Mouse (Mus musculus) embryonic facial prominence, embryonic 13.5 days (tissue): Measurements from ENCODE around the gene Cbfa2t3. TPM values are rescaled to one million over a fixed set of nuclear protein-coding genes. Genes with fewer than 3 reads are reported as not detected.

ENCODE experiments used
- microRNA-seq: library from miRNA; unstranded; fragments of <30 nt; microRNA quantifications from one replicate; pipeline ENCODE4, GENCODE M21; 2016
- polyA plus RNA-seq: library from polyadenylated mRNA; unstranded; fragments of >200 nt; fragmentation: Nextera tagmentation; extraction: Ambion mirVana; gene quantifications from 2 replicates; pipeline ENCODE4 v1.2.1, GENCODE M21; 2015

Gene Cbfa2t3
- polyA plus RNA-seq, 1 experiment from 2014 or later, result 4.6 TPM

Small RNA genes lying within 50 kb of the gene (microRNA-seq; reads per million reads assigned to microRNA genes)
- not detected for gene Mir6396

Other genes with a start within 250 kb of the Cbfa2t3 start
- 1.2 TPM in 2 replicates for gene Snai3, start 238.4 kb downstream of the Cbfa2t3 start, polyA plus RNA-seq
- gene Rnf166, start 223.0 kb downstream of the Cbfa2t3 start, polyA plus RNA-seq, result 51.1 and 51.3 TPM in 2 replicates
- 54.9 and 69.0 TPM in 2 replicates for gene Ctu2, start 223.0 kb downstream of the Cbfa2t3 start, polyA plus RNA-seq
- 8.4 and 16.2 TPM in 2 replicates for gene Piezo1, start 147.8 kb downstream of the Cbfa2t3 start, polyA plus RNA-seq
- gene Cdt1, start 131.1 kb downstream of the Cbfa2t3 start, polyA plus RNA-seq, result 34.3 and 39.6 TPM in 2 replicates
- 296 and 355 TPM in 2 replicates for gene Aprt, start 122.2 kb downstream of the Cbfa2t3 start, polyA plus RNA-seq
- 7.5 and 7.6 TPM in 2 replicates for gene Galns, start 87.6 kb downstream of the Cbfa2t3 start, polyA plus RNA-seq
- gene Trappc2l, start 87.5 kb downstream of the Cbfa2t3 start, polyA plus RNA-seq, result 53.0 and 57.7 TPM in 2 replicates
- gene Pabpn1l, start 76.4 kb downstream of the Cbfa2t3 start, polyA plus RNA-seq, result not detected in 2 replicates
- 16.4 and 18.9 TPM in 2 replicates for gene Acsf3, start 76.4 kb upstream of the Cbfa2t3 start, polyA plus RNA-seq
- 4.4 and 5.0 TPM in 2 replicates for gene Cdh15, start 148.9 kb upstream of the Cbfa2t3 start, polyA plus RNA-seq